Mouse (Mus musculus): Measurements from ENCODE around the gene Mcee.

Gene Mcee

DNA sequence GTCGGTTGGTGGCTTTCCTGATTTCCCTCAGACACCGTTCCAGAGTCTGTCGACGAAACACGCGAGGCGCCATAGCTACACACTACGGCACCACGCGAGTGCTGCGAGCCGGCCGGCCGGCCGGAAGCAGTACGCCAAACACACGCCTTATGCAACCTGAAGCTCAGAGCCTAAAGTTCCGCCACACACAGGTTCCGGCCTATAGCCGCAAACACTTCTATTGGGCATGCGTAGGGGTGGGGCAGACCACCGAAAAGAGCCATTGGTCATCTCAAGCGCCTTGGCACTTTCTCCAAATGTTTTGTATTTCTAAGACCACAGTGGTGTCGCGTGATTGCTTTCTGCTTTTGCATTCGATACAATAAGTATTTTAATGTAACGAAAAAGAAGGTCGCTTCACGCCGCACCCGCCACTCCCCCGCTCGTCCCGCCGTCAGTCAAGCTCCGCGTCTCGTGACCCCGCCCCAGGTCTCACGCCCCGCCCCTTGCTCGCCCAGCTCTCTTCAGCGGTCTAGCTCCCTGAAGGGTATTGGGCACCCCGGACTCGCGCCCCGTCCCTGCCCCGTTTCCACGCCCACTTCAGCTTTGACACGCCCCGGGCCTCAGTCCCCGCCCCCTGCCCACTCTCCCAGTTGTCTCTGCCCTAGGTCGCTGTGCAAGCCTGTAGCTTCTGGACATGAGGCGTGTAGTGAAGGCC is at the start of gene Mcee, which contains the start of gene Mphosph10:
TSS of gene Mcee (plus strand) at position 486 of the 697 bp plus-strand sequence.
TSS of gene Mphosph10 (minus strand) at position 147 of the 697 bp plus-strand sequence.
- CTCF ChIA-PET: interaction anchor here in 2 of 4 experiments (0.6 to 1.3 kb wide), 5 partner anchors 105 to 537 kb away, joined by 3 to 5 read pairs (median 3); partner anchors contain the start of gene Mtmr10 (in 1 of the 2)

DNA sequence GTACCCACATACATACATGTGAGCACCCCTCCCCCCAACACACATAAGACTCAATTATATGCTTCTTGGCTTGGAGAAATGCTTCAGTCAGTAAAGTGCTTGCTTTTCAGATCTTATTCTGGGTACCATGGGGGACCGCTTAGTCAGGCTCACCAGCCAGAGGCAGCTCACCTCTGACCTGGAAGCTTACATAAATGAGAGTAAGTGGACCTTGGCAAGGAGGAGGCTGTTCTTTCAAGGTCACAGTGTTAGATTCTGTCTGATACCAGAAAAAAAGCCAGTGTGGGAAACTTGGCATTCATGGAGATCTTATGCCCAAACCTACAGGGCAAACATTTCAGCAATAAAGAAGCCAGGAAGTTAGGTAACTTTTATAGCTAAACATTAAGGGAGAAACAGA is 44.6 kb upstream of the Mcee start:
- POLR2A ChIA-PET: interaction anchor here in 1 of 4 experiments (0.8 to 1.0 kb wide), 2 partner anchors 13 to 14 kb away, joined by 3 read pairs; no protein-coding TSS in a partner anchor
- CTCF ChIA-PET: no interaction called here

More for the DNA sequence above, at the start of gene Mcee, which contains the start of gene Mphosph10:
- POLR2A ChIA-PET: interaction anchor here (0.5 to 3.5 kb wide), 118 partner anchors 8 to 1687 kb away, joined by 3 to 54 read pairs (median 4); partner anchors contain the start of genes Mtmr10 (in 3 of the 4), Fan1 (in 2 of the 4), Apba2 (in 1 of the 4) and Nsmce3 (in 1 of the 4)

GRCm38 (mm10) chr7:64349147-64349861 is 43.1 kb upstream of the Mcee start:
- ChIA-PET CTCF (interaction anchor here in 2 of 4 experiments (0.6 to 0.8 kb wide), 2 partner anchors 26 to 1047 kb away, joined by 3 read pairs; no protein-coding TSS in a partner anchor), POLR2A (interaction anchor here in 2 of 4 experiments (0.6 to 1.8 kb wide), 7 partner anchors 8 to 161 kb away, joined by 3 to 8 read pairs (median 3); partner anchors contain the start of genes Mcee (in 2 of the 2) and Mphosph10 (in 2 of the 2))

DNA sequence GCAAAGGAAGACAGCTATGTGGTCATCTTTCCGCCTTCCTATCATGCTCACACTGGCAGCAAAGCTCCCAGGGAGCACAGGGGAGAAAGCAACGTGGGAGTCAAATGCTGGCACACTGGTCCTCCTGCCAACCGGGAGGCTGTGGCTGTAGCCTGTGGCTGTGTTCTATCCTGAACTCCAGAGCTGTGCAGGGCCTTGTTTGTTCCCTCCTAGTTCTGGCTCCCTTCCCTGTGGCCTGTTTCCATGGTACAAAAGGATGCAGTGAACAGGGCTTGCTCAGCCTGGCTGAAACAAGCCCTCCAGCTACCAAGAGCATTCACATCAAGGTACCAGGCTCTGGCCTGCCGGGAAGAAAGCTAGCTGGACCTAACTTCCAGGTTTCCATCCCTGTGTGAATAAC is 41.3 kb upstream of the Mcee start:
- ChIA-PET CTCF (no interaction called here), POLR2A (interaction anchor here in 1 of 4 experiments (2.1 kb wide), 1 partner anchor 41 kb away, joined by 9 read pairs; the partner anchor contains the start of genes Mcee and Mphosph10)

- ChIA-PET POLR2A (no interaction called here), CTCF (no interaction called here)
These were observed 38.2 kb upstream of the Mcee start for GRCm38 (mm10) chr7:64354206-64354605.

- POLR2A ChIA-PET: interaction anchor here in 3 of 4 experiments (0.7 to 2.0 kb wide), 4 partner anchors 14 to 172 kb away, joined by 3 to 19 read pairs (median 8); partner anchors contain the start of genes Mcee (in 1 of the 3) and Mphosph10 (in 1 of the 3)
- CTCF ChIA-PET: interaction anchor here in 3 of 4 experiments (0.5 to 1.5 kb wide), 3 partner anchors 33 to 1010 kb away, joined by 3 to 5 read pairs (median 3); no protein-coding TSS in a partner anchor
These were observed 35.7 kb upstream of the Mcee start for GRCm38 (mm10) chr7:64356661-64357060.

DNA sequence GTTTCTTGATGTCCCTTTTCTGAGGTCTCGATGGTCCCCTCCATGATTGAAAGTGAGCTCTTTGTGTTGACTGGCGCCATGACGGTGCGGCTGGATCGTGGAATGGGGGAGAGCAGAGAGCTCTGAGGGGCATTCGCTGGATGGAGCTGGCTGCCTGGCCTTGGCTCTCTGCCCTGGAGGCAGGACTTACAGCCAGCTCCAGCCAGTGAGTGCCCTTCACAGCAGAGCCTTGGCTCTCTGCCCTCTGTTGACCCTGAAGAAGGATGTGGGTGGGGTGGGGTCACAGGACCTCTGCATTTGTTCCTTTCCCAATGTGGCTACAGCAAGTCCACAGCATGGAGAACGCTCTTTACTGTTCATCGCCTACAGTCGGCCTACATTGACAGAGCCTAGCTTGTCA is 35.0 kb upstream of the Mcee start:
- CTCF ChIA-PET: interaction anchor here in 2 of 4 experiments (0.5 to 1.5 kb wide), 2 partner anchors 34 to 140 kb away, joined by 3 to 5 read pairs; no protein-coding TSS in a partner anchor

DNA sequence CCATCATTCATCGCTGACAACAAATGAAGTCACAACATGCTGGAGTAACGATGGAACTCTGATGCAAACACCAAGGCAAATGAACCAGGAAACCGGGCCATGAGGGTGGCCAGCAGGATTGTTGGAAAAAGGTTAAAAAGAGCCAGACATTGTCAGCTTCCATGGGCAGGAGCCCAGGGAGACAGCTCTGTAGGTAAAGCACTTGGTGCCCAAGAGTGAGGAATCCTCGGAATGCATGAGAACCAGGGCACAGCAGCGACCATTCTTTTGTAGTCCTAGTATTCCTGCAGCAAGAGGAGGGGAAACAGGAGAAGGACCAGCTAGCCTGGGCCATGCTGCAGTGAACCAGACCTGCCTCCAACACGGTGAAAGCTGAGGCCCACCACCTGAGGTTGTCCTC is 33.7 kb upstream of the Mcee start:
- ChIA-PET POLR2A (interaction anchor here in 2 of 4 experiments (0.6 to 2.0 kb wide), 5 partner anchors 12 to 1795 kb away, joined by 3 to 12 read pairs (median 5); partner anchors contain the start of genes Fan1 (in 1 of the 2), Mcee (in 1 of the 2) and Mphosph10 (in 1 of the 2)), CTCF (no interaction called here)

More for the DNA sequence above, 35.0 kb upstream of the Mcee start:
- POLR2A ChIA-PET: interaction anchor here in 3 of 4 experiments (0.6 to 2.0 kb wide), 11 partner anchors 8 to 173 kb away, joined by 3 to 19 read pairs (median 5); partner anchors contain the start of genes Mcee (in 3 of the 3), Mphosph10 (in 3 of the 3) and Fan1 (in 2 of the 3)

DNA sequence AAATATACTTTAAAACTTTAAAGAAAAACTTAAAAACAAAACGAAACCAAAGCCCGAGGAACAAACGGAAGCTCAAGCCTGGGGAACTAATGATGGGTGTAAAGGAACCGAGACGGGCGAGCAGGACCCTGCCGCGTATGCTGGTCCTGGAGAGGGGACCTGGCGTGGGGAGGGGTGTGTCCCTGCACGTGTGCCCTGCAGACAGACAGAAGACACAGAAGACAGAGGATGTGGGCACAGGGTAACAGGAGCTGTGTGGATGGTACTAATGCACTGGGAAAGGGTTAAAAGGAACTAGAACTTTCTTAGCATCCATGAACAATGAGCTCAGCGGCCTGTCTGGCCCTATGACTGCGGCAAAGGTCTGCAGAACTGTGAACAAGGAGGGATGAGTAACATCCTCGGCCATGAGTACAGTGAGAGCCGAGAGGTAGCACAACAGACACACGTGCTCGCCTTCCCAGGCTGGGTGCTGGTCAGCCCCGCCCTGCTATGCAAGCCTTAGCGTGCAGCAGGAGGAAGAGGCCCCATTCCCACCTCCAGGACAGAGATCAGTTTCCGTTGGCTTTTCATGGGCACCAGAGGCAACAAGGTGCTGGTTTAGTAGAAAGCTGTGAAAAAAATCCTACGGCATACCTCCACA is 32.3 kb upstream of the Mcee start:
- ChIA-PET POLR2A (interaction anchor here in 2 of 4 experiments (0.5 to 2.7 kb wide), 4 partner anchors 14 to 218 kb away, joined by 3 to 15 read pairs (median 4); partner anchors contain the start of genes Mcee (in 2 of the 2), Mphosph10 (in 2 of the 2) and Fan1 (in 1 of the 2)), CTCF (no interaction called here)

DNA sequence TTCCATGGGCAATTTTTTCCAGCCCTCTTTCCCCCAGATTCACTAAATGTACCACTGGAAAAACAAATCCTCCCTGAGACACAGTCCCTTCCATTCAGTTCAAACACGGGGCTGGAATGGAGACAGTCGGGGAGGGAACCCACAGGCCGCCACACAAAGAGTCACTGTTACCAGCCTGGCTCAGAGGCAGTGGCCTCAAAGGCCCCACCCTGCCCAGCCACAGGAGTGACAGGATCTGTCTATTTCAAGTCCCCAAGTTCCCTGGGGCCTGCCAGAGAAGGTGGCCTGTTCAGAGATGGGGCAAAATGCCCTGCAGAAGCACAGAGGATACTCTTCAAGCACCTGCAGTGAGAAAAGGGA is 31.8 kb upstream of the Mcee start:
- POLR2A ChIA-PET: interaction anchor here in 2 of 4 experiments (0.5 to 2.7 kb wide), 4 partner anchors 14 to 219 kb away, joined by 3 to 15 read pairs (median 4); partner anchors contain the start of genes Mcee (in 2 of the 2), Mphosph10 (in 2 of the 2) and Fan1 (in 1 of the 2)
- CTCF ChIA-PET: no interaction called here

GRCm38 (mm10) chr7:64365863-64366262 is 26.5 kb upstream of the Mcee start:
- POLR2A ChIA-PET: interaction anchor here in 2 of 4 experiments (1.0 to 1.5 kb wide), 2 partner anchors 8 to 63 kb away, joined by 3 read pairs; no protein-coding TSS in a partner anchor
- CTCF ChIA-PET: no interaction called here

DNA sequence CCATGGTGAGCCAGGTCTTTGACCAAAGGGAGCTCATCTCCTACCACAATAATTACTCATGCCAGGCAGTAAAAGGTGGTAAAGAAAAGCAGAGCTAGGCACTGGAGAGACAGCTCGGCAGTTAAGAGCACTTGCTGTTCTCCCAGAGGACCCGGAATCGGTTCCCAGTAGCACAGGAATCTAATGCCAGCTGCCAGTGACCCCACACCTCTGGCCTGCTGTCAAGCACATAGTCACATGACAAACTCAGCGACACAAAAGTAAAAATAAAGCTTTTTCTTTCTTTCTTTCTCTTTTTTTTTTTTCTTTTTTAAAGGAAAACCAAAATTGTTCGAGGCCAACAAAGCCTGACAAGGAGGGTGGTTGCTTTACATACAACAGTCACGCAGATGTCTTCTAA is 22.6 kb upstream of the Mcee start:
- POLR2A ChIA-PET: interaction anchor here in 2 of 4 experiments (0.5 to 5.8 kb wide), 7 partner anchors 12 to 1709 kb away, joined by 3 to 54 read pairs (median 3); partner anchors contain the start of genes Mcee (in 2 of the 2) and Mphosph10 (in 2 of the 2)

GRCm38 (mm10) chr7:64371940-64372878 is 20.2 kb upstream of the Mcee start:
- ChIA-PET POLR2A (interaction anchor here (0.6 to 5.8 kb wide), 9 partner anchors 14 to 187 kb away, joined by 3 to 54 read pairs (median 5); partner anchors contain the start of genes Mcee (in 3 of the 4), Mphosph10 (in 3 of the 4) and Mtmr10 (in 1 of the 4)), CTCF (no interaction called here)

More for the DNA sequence above, 22.6 kb upstream of the Mcee start:
- CTCF ChIA-PET: no interaction called here

DNA sequence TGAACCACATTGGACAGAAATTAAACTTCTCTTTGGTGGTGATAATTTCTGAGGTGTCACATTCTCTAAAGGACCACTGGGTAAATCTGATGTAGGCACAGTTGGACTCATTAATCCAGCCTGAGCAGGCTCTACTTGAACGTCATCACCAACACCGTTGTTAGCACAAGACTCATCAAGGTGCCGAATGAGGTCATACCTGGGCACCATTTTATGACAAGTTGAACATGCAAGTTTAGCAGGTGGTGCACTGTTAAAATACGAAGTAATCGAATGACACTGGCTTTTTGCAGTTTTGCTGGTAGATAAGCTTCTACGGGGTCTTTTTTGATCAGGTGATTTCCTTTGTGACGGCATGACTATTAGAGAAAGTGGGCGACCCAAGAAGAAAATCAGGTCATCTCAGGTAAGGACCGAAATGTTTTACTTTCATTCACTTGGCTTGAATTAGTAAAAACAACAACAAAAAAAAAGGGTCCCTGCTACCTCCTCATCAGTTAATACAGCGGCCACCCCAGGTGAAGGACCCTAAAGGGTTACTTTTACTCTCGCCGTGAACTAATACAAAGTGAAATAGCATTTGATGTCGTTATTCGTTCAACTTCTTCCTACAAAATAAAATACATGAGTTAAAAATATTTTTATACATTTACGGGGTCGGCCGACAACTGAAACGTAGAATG is 19.1 kb upstream of the Mcee start:
- POLR2A ChIA-PET: interaction anchor here (0.5 to 5.8 kb wide), 20 partner anchors 9 to 522 kb away, joined by 3 to 54 read pairs (median 4); partner anchors contain the start of genes Mcee (in 3 of the 4), Mphosph10 (in 3 of the 4), Mtmr10 (in 1 of the 4) and Nsmce3 (in 1 of the 4)

DNA sequence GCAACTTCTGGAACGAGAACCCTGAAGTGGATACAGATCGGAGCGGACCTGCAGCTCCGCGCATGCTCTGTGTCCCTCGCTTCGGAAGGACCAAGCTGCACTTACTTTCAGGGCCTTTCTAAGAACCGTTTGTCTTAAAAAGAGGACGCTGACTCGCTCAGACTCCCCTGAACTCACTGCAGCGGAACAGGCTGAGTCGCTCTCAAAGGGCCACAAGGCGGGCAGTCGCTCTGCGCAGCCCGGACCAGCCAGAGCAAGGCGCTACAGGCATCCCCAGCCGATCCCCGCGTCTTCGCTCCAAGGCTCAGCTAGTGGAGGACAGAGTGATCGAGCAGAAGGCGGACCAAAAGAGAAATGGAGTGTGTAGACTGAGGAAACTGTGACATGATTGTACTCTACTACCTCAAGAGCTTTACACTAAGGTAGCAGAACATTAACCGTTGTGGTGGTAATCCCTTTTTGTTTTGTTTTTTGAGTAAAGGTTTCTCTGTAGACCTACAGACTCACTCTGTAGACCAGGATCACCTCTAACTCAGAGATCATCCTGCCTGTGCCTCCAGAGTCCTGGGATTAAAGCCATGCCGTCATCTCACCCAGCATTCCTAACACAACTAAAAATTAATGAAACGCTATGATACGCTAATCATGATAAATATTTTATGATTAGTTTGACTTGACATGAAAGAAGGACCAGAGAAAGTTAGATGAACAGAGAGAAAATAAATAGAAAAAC is 18.4 kb upstream of the Mcee start, which contains the start of gene Fan1:
TSS of gene Fan1 (minus strand) at position 266 of the 733 bp plus-strand sequence.
- POLR2A ChIA-PET: interaction anchor here in 3 of 4 experiments (0.5 to 5.8 kb wide), 20 partner anchors 9 to 523 kb away, joined by 3 to 54 read pairs (median 4); partner anchors contain the start of genes Mcee (in 2 of the 3), Mphosph10 (in 2 of the 3), Mtmr10 (in 1 of the 3) and Nsmce3 (in 1 of the 3)
- CTCF ChIA-PET: interaction anchor here in 2 of 4 experiments (0.7 to 0.8 kb wide), 2 partner anchors 622 to 1675 kb away, joined by 3 read pairs; no protein-coding TSS in a partner anchor

More for the DNA sequence above, 19.1 kb upstream of the Mcee start:
- CTCF ChIA-PET: interaction anchor here in 1 of 4 experiments (0.8 kb wide), 1 partner anchor 1675 kb away, joined by 3 read pairs; no protein-coding TSS in a partner anchor
